Mouse (Mus musculus) lung, adult 2 months (tissue): ENCODE measurements around the gene Lama5. TPM values are rescaled to one million over a fixed set of nuclear protein-coding genes. Genes with fewer than 3 reads are reported as not detected.
"Not testable (repeated sequence)": the region's sequence is repeated elsewhere in the genome, so short reads cannot be mapped to it uniquely, and the experiment has no call there.

ENCODE experiments used
- DNase-seq: peaks from one replicate; pipeline ENCODE4 v3.0.0; 2022
- H3K4me1 ChIP-seq: fragments of 200-500 bp; 2 replicates; pipeline ENCODE4 v1.6.1; 2011; ENCODE audit warnings: low read length; ENCODE audit not compliant: control insufficient read depth, insufficient read depth
- H3K4me3 ChIP-seq: fragments of 200-500 bp; replicated peaks from 2 replicates; pipeline ENCODE3; 2011; ENCODE audit warnings: low read depth, mild to moderate bottlenecking, control low read depth, low read length; ENCODE audit errors: extremely low read depth
- CTCF ChIP-seq: fragments of 200-500 bp; IDR thresholded peaks from 2 replicates; pipeline ENCODE4 v1.5.1; 2011; ENCODE audit warnings: mild to moderate bottlenecking, low read length, control low read depth; ENCODE audit not compliant: insufficient read depth
- POLR2A ChIP-seq: fragments of 200-500 bp; IDR thresholded peaks from 2 replicates; pipeline ENCODE4 v1.6.1; 2011; ENCODE audit warnings: low read depth, mild to moderate bottlenecking, control low read depth, low read length, borderline replicate concordance; ENCODE audit errors: extremely low read depth
- WGBS: fragments of 180-500 bp; shearing (Covaris S2); methylation state at CpG from one replicate; pipeline ENCODE4 v1.1.7; 2018; 5-methylcytosine and 5-hydroxymethylcytosine counted together
- polyA plus RNA-seq: library from polyadenylated mRNA; depleted of rRNA; stranded (reverse); fragments of >200 nt; gene quantifications from 2 replicates; pipeline ENCODE4 v1.2.3, GENCODE M21; 2012

The Lama5 gene
- polyA plus RNA-seq, 1 experiment: 148 TPM

DNA sequence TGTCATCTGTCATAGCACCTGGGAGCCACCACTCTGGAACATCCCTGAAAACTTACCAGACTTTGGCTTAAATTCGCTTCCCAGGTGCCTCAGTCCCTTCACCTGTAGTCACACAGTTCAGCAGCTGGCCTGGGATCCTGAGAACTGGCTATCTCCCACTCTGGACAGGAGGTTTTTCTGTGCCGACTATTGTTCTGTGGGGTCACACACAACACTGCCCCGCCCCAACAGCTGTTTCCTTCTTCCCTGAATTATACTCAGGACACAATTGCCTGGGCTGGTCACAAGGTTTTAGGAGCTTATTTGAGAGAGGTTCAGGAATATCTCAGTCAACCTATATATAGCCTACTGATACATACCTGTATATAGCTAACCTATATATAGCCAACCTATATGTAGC, 36.8 kb upstream of the Lama5 start:
- Histone ChIP-seq H3K4me3 (no peak overlapping the region), H3K4me1 (peaks cover 3% of the 10 kb centered on the region)
- 46% methylated on average over 3 of the region's 3 CpGs for WGBS
- no peak for DNase-seq
- TF ChIP-seq POLR2A: no peak
- no peak for TF ChIP-seq CTCF

DNA sequence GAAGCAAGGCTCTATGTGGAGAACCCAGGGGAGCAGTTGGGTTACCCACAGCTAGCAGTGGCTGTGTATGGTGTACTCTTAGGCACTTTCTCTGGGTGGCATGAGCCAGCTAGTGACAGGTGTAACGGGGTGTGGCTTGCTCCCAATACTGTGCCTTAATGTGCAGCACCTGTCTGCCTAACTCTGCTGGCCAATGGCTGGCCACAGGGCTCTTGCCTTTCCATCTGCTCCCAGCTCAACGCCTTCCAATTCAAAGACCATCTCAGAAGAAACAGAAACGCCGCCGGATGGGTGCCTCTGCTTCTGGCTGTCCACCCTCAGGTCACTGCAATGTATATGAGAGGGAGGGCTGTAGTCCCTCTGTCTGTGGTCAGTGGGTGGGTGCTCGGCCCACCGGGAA, 36.2 kb upstream of the Lama5 start:
- WGBS: 68% methylated on average over 7 of the region's 7 CpGs
- TF ChIP-seq CTCF: no peak
- no peak for TF ChIP-seq POLR2A
- no peak for DNase-seq
- Histone ChIP-seq H3K4me1 (peaks cover 3% of the 10 kb centered on the region), H3K4me3 (no peak overlapping the region)

DNA sequence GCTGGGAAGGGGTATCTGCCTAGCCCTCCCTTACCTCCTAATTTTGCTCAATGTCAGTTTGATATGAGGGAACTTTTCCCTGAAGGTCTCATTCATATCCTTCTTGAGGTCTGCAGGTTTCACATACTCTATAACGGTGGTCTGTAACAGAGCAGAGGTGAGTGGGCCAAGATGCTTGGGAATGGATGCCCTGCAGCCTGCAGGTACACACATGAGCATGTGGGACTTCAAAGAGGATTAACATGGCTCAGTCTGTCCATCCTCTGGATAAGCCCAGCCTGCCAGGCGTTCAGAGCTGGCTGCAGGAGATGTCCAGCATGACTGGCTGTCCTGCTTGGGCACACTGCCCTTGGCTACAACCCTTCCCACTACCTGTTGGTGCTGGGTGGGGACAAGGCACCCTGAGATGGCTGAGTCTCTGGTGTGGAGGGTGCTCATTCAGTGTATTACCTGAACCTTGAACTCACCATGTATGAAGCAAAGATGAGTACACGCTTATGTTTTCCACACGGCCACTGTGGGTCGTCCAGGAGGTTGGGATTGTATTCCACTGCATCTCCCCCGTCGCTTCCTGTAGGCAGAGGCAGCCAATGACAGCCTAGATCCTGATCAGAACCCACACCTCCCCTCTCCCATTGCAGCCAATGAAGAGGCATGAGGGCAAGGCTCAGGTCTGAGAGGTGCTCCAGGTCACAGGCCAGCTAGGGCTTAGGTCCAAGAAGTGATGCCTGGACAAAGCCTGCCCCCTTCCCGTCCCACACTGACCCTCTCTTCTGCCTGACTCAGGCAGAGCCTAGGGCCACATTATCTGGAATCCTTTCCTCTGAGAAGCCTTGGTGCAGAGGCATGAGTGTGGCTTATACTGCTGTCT, 35.2 kb upstream of the Lama5 start:
- TF ChIP-seq POLR2A (no peak), CTCF (no peak)
- Histone ChIP-seq H3K4me3 (no peak overlapping the region), H3K4me1 (peaks cover 7% of the 10 kb centered on the region)
- 53% methylated on average over 8 of the region's 8 CpGs for WGBS
- DNase-seq: no peak

DNA sequence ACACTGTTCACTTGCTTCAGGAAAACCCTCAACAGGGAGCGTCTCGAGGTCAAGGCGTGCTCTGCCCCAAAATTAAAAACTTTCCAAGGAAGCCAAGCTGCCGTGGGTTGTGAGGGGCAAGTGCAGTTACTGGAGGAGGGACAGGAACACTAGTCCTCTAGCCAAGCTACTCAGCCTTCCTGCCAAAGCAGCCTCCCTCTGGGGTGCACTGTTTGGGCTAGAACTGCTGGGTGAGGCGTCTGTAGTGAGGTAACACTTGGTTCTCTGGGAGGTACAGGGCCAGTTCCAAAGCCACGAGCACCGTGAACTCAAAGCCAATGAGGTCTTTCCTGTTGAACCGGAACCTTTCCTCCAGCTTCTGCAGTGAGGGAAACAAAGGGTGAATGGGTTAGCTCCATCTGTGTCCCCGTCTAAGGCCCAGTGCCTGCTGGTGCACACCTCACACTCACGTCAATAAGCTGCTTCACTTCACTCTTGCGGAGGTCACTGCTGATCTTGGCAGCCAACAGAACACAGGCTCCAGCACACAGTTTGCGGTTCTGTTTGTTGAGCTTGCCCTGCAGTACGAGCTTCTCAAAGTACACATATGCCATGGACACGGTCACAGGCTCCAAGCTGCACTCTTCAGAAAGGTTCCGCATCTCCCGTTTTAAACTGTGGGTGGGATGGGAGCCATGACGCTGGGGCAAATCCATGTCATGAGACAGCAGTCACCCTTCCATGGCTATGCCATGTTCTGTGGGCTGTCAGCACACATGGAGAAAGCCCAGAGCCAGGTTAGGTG, 34.4 kb upstream of the Lama5 start:
- H3K4me1 ChIP-seq, DNase-seq: not testable (repeated sequence)
- WGBS: 59% methylated on average over 17 of the region's 17 CpGs

GRCm38 (mm10) chr2:180258951-180259484, 33.4 kb upstream of the Lama5 start:
- 73% methylated on average over 10 of the region's 10 CpGs for WGBS

More for the DNA sequence above, 34.4 kb upstream of the Lama5 start:
- not testable (repeated sequence) for H3K4me3 ChIP-seq

GRCm38 (mm10) chr2:180257963-180258865, 32.6 kb upstream of the Lama5 start:
- TF ChIP-seq CTCF (no peak), POLR2A (no peak)
- peaks cover 7% of the 10 kb centered on the region for H3K4me1 ChIP-seq
- no peak for DNase-seq
- 48% methylated on average over 11 of the region's 11 CpGs for WGBS
- H3K4me3 ChIP-seq: peak overlapping the region; percentile 77

More at GRCm38 (mm10) chr2:180258951-180259484, 33.4 kb upstream of the Lama5 start:
- not testable (repeated sequence) for H3K4me1 ChIP-seq, DNase-seq, H3K4me3 ChIP-seq

GRCm38 (mm10) chr2:180257001-180257521, 31.4 kb upstream of the Lama5 start, which contains the start of gene Rps21:
Gene Rps21 (plus strand): TSS chr2:180257377.
- TF ChIP-seq POLR2A (peak; percentile 94; the same call in 1 of the 2 replicates), CTCF (no peak)
- DNase-seq: peak; percentile 96
- Histone ChIP-seq H3K4me1 (peaks cover 4% of the 10 kb centered on the region), H3K4me3 (peak within 1 kb of the TSS; percentile 77)
- WGBS: under 1% methylated on average over 38 of the region's 38 CpGs

- WGBS: 23% methylated on average over 26 of the region's 26 CpGs
- peak overlapping the region; percentile 62 for H3K4me3 ChIP-seq
- H3K4me1 ChIP-seq: peaks cover 4% of the 10 kb centered on the region
Measured at GRCm38 (mm10) chr2:180256296-180257000, 30.8 kb upstream of the Lama5 start.

More at GRCm38 (mm10) chr2:180256296-180257000, 30.8 kb upstream of the Lama5 start:
- TF ChIP-seq CTCF: no peak
- TF ChIP-seq POLR2A: no peak
- DNase-seq: no peak
